Mouse (Mus musculus) MEL (cell line): ENCODE data around the gene Snx18. TPM values are rescaled to one million over a fixed set of nuclear protein-coding genes. Genes with fewer than 3 reads are reported as not detected.

Experiments used
- DNase-seq: peaks from one replicate; pipeline ENCODE4 v3.0.0; 2011; ENCODE audit warnings: low read depth, low spot score
- H3K27ac ChIP-seq: 2 replicates; pipeline ENCODE4 v1.5.1; 2012; ENCODE audit warnings: low read depth, mild to moderate bottlenecking, control low read depth, low read length, moderate library complexity; ENCODE audit not compliant: control insufficient read depth
- H3K27me3 ChIP-seq, 2 experiments: fragments of 150-350 bp in 1 of 2; sonication (generic) in 1 of 2; 2 replicates each; pipeline ENCODE4 v1.6.1; 2012; ENCODE audit warnings: low read length in 2 of 2, mild to moderate bottlenecking in 2 of 2, improper control_type of control experiment in 1 of 2, moderate library complexity in 1 of 2; ENCODE audit not compliant: insufficient read depth in 2 of 2, control insufficient read depth in 1 of 2
- H3K36me3 ChIP-seq, 2 experiments: 2 replicates each; pipeline ENCODE4 v1.6.1; 2012 to 2014; ENCODE audit warnings: low read length in 2 of 2, improper control_type of control experiment in 1 of 2, inconsistent platforms in 1 of 2, mild to moderate bottlenecking in 1 of 2; ENCODE audit not compliant: insufficient read depth in 2 of 2, control insufficient read depth in 1 of 2
- H3K4me1 ChIP-seq, 2 experiments: fragments of 150-350 bp in 1 of 2; sonication (generic) in 1 of 2; 2 replicates each; pipeline ENCODE4 v1.6.1; 2012; ENCODE audit warnings: low read length in 2 of 2, improper control_type of control experiment in 1 of 2, mild to moderate bottlenecking in 1 of 2; ENCODE audit not compliant: insufficient read depth in 2 of 2, control insufficient read depth in 1 of 2
- H3K4me3 ChIP-seq, 2 experiments: fragments of 150-350 bp in 1 of 2; sonication (generic) in 1 of 2; 2 replicates each; pipeline ENCODE4 v1.5.1; 2012; ENCODE audit warnings: low read depth in 2 of 2, low read length in 2 of 2, mild to moderate bottlenecking in 2 of 2, moderate library complexity in 2 of 2, control low read depth in 1 of 2, improper control_type of control experiment in 1 of 2; ENCODE audit not compliant: control insufficient read depth in 1 of 2, insufficient read depth in 1 of 2
- H3K79me2 ChIP-seq: 2 replicates; pipeline ENCODE4 v1.6.1; 2012; ENCODE audit warnings: mild to moderate bottlenecking, low read length, moderate library complexity; ENCODE audit not compliant: control insufficient read depth, poor library complexity, insufficient read depth
- H3K9ac ChIP-seq: 2 replicates; pipeline ENCODE4 v1.6.1; 2012; ENCODE audit warnings: low read depth, mild to moderate bottlenecking, control low read depth, low read length, moderate library complexity; ENCODE audit not compliant: control insufficient read depth, poor library complexity, severe bottlenecking
- H3K9me3 ChIP-seq: fragments of 150-350 bp; sonication (generic); replicated peaks from 2 replicates; pipeline ENCODE4 v1.6.1; 2012; ENCODE audit warnings: mild to moderate bottlenecking, low read length, improper control_type of control experiment, moderate library complexity; ENCODE audit not compliant: insufficient read depth
- BHLHE40 ChIP-seq: IDR thresholded peaks from 2 replicates; pipeline ENCODE4 v1.6.1; 2012; ENCODE audit warnings: low read depth, mild to moderate bottlenecking, inconsistent platforms, low read length, improper control_type of control experiment, borderline replicate concordance
- CHD2 ChIP-seq: IDR thresholded peaks from 2 replicates; pipeline ENCODE4 v1.6.1; 2011; ENCODE audit warnings: low read length, improper control_type of control experiment
- EP300 ChIP-seq, 2 experiments: IDR thresholded peaks; 2 replicates each; pipeline ENCODE4 v1.6.1; 2011; ENCODE audit warnings: improper control_type of control experiment in 2 of 2, low read length in 2 of 2, low read depth in 1 of 2, mild to moderate bottlenecking in 1 of 2
- ETS1 ChIP-seq: IDR thresholded peaks from 2 replicates; pipeline ENCODE4 v1.6.1; 2012; ENCODE audit warnings: low read depth, mild to moderate bottlenecking, inconsistent platforms, low read length, improper control_type of control experiment, moderate library complexity
- GATA1 ChIP-seq: IDR thresholded peaks from 2 replicates; pipeline ENCODE4 v1.6.1; 2011; ENCODE audit warnings: low read depth, low read length, improper control_type of control experiment
- JUND ChIP-seq: IDR thresholded peaks from 2 replicates; pipeline ENCODE4 v1.6.1; 2011; ENCODE audit warnings: low read depth, mild to moderate bottlenecking, improper control_type of control experiment, low read length
- MAFK ChIP-seq: IDR thresholded peaks from 2 replicates; pipeline ENCODE4 v1.6.1; 2011; ENCODE audit warnings: low read depth, mild to moderate bottlenecking, low read length, improper control_type of control experiment, borderline replicate concordance
- MAZ ChIP-seq: IDR thresholded peaks from 2 replicates; pipeline ENCODE4 v1.6.1; 2012; ENCODE audit warnings: low read depth, mild to moderate bottlenecking, inconsistent platforms, low read length, improper control_type of control experiment
- MYB ChIP-seq: IDR thresholded peaks from 2 replicates; pipeline ENCODE4 v1.6.1; 2011; ENCODE audit warnings: mild to moderate bottlenecking, low read depth, low read length, improper control_type of control experiment
- NELFE ChIP-seq: IDR thresholded peaks from 2 replicates; pipeline ENCODE4 v1.6.1; 2011; ENCODE audit warnings: low read depth, low read length, improper control_type of control experiment
- NRF1 ChIP-seq: IDR thresholded peaks from 2 replicates; pipeline ENCODE4 v1.6.1; 2014; ENCODE audit warnings: low read depth, mild to moderate bottlenecking, inconsistent platforms, low read length, improper control_type of control experiment, moderate library complexity; ENCODE audit not compliant: poor library complexity, insufficient read depth, severe bottlenecking
- POLR2A ChIP-seq, 2 experiments: IDR thresholded peaks; 2 replicates each; pipeline ENCODE4 v1.6.1; 2011 to 2012; ENCODE audit warnings: low read length in 2 of 2, mild to moderate bottlenecking in 2 of 2, control low read depth in 1 of 2, improper control_type of control experiment in 1 of 2, low read depth in 1 of 2, moderate library complexity in 1 of 2; ENCODE audit not compliant: control insufficient read depth in 1 of 2, insufficient read depth in 1 of 2, poor library complexity in 1 of 2
- POLR2AphosphoS2 ChIP-seq: IDR thresholded peaks from 2 replicates; pipeline ENCODE4 v1.6.1; 2011; ENCODE audit warnings: low read length, improper control_type of control experiment
- POLR2AphosphoS5 ChIP-seq: IDR thresholded peaks from 2 replicates; pipeline ENCODE4 v1.6.1; 2012; ENCODE audit warnings: low read depth, borderline replicate concordance, mild to moderate bottlenecking, inconsistent platforms, low read length, moderate library complexity, mixed read lengths
- RCOR1 ChIP-seq: IDR thresholded peaks from 2 replicates; pipeline ENCODE4 v1.6.1; 2012; ENCODE audit warnings: low read depth, mild to moderate bottlenecking, inconsistent platforms, low read length, improper control_type of control experiment
- SIN3A ChIP-seq: IDR thresholded peaks from 2 replicates; pipeline ENCODE4 v1.6.1; 2012; ENCODE audit warnings: low read length, improper control_type of control experiment, inconsistent platforms
- SMC3 ChIP-seq: IDR thresholded peaks from 2 replicates; pipeline ENCODE4 v1.6.1; 2011; ENCODE audit warnings: low read depth, low read length, improper control_type of control experiment
- TCF12 ChIP-seq: IDR thresholded peaks from 2 replicates; pipeline ENCODE4 v1.6.1; 2014; ENCODE audit warnings: low read depth, mild to moderate bottlenecking, inconsistent platforms, low read length, improper control_type of control experiment, moderate library complexity
- USF1 ChIP-seq: IDR thresholded peaks from 2 replicates; pipeline ENCODE4 v1.6.1; 2014; ENCODE audit warnings: low read depth, mild to moderate bottlenecking, inconsistent platforms, low read length, improper control_type of control experiment, moderate library complexity
- ZC3H11A ChIP-seq: IDR thresholded peaks from 2 replicates; pipeline ENCODE4 v1.6.1; 2012; ENCODE audit warnings: low read depth, mild to moderate bottlenecking, inconsistent platforms, low read length, improper control_type of control experiment
- ZKSCAN1 ChIP-seq: IDR thresholded peaks from 2 replicates; pipeline ENCODE4 v1.6.1; 2012; ENCODE audit warnings: low read depth, mild to moderate bottlenecking, inconsistent platforms, low read length, improper control_type of control experiment, moderate library complexity
- ZNF384 ChIP-seq: IDR thresholded peaks from 2 replicates; pipeline ENCODE4 v1.6.1; 2012; ENCODE audit warnings: low read depth, mild to moderate bottlenecking, inconsistent platforms, low read length, improper control_type of control experiment
- polyA plus RNA-seq, 2 experiments: library from polyadenylated mRNA; stranded (reverse) in 1 of 2; unstranded in 1 of 2; fragments of >175 nt in 1 of 2; fragments of >200 nt in 1 of 2; gene quantifications; 2 replicates each; pipeline versions ENCODE4 v1.2.1 to v1.2.4; 2012; ENCODE audit warnings: low replicate concordance in 2 of 2, low read depth in 1 of 2; ENCODE audit not compliant: insufficient read length in 2 of 2, insufficient read depth in 1 of 2, missing spikeins in 1 of 2
- total RNA-seq: library from RNA; depleted of rRNA; stranded (reverse); fragments of 300-350 nt; gene quantifications from 2 replicates; pipeline ENCODE4 v1.2.3, GENCODE M21; 2012

Gene Snx18
- total and polyA plus RNA-seq, 3 experiments = 7.7 to 8.7 TPM; not detected in 1

GRCm38 (mm10) chr13:113619003-113619402 is 639 bp upstream of the Snx18 start:
- TF ChIP-seq POLR2AphosphoS5 (no peak), GATA1 (0 out of 2 replicates have a peak, but pooled peaks have one; percentile 16)
- H3K27ac ChIP-seq = peak overlapping the region; percentile 45; the same call in 1 of the 2 replicates
- H3K9ac ChIP-seq = peak overlapping the region; percentile 67
- no peak for DNase-seq
- peaks cover 0 to 16% of the 10 kb centered on the region in 2 experiments; a peak in 2 of 4 replicates for H3K4me1 ChIP-seq
- H3K27me3 ChIP-seq = no peaks in the 10 kb centered on the region
- peak overlapping the region in 1 of 2 experiments; percentile 29; a peak in 2 of 4 replicates for H3K4me3 ChIP-seq
- H3K36me3 ChIP-seq = no peaks in the 10 kb centered on the region; a peak in 1 of 4 replicates
- H3K79me2 ChIP-seq = peaks cover 34% of the 10 kb centered on the region
- no peaks in the 10 kb centered on the region for H3K9me3 ChIP-seq

- no peaks in the 10 kb centered on the region; a peak in 1 of 4 replicates for H3K36me3 ChIP-seq
- peaks cover 44% of the 10 kb centered on the region for H3K79me2 ChIP-seq
- peak; percentile 26 for DNase-seq
- peaks cover 0 to 16% of the 10 kb centered on the region in 2 experiments; a peak in 2 of 4 replicates for H3K4me1 ChIP-seq
- H3K4me3 ChIP-seq = peak overlapping the region; percentile 51 to 68
- TF ChIP-seq MYB (no peak), POLR2AphosphoS2 (no peak), ZC3H11A (no peak), USF1 (no peak)
- H3K9ac ChIP-seq = peak overlapping the region; percentile 92
- no peaks in the 10 kb centered on the region for H3K9me3 ChIP-seq
- H3K27ac ChIP-seq = no peak overlapping the region
- H3K27me3 ChIP-seq = no peaks in the 10 kb centered on the region
These were observed 950 bp downstream of the Snx18 start for GRCm38 (mm10) chr13:113617338-113617890.

GRCm38 (mm10) chr13:113616751-113617337 is 1.5 kb downstream of the Snx18 start:
- H3K79me2 ChIP-seq = peaks cover 47% of the 10 kb centered on the region
- no peaks in the 10 kb centered on the region for H3K27me3 ChIP-seq
- no peak overlapping the region for H3K27ac ChIP-seq
- H3K9me3 ChIP-seq = no peaks in the 10 kb centered on the region
- no peak for DNase-seq
- H3K36me3 ChIP-seq = no peaks in the 10 kb centered on the region; a peak in 1 of 4 replicates
- peak overlapping the region; percentile 17; the same call in 1 of the 2 replicates for H3K9ac ChIP-seq
- H3K4me3 ChIP-seq = peak overlapping the region; percentile 65 to 68
- TF ChIP-seq ZC3H11A (no peak), NRF1 (no peak), ZKSCAN1 (no peak), TCF12 (no peak), GATA1 (no peak), MYB (no peak), RCOR1 (no peak), CHD2 (no peak), ETS1 (no peak), POLR2AphosphoS5 (no peak), POLR2A (IDR thresholded peaks at IDR 0.05; ENCODE audit: control insufficient read depth in 1 of 2, insufficient read depth in 1 of 2, low read depth in 1 of 2, low read length in 2 of 2, poor library complexity in 1 of 2) (no peak), SIN3A (no peak), MAZ (no peak), NELFE (no peak), ZNF384 (no peak), BHLHE40 (no peak), EP300 (IDR thresholded peaks at IDR 0.05; ENCODE audit: low read depth in 1 of 2, low read length in 2 of 2) (no peak), SMC3 (no peak), MAFK (no peak), JUND (no peak)
- peaks cover 0 to 16% of the 10 kb centered on the region in 2 experiments; a peak in 2 of 4 replicates for H3K4me1 ChIP-seq
